Mouse (Mus musculus) kidney, adult 2 months (tissue): Measurements from ENCODE around the gene Opa3. TPM values are rescaled to one million over a fixed set of nuclear protein-coding genes. Genes with fewer than 3 reads are reported as not detected.
A peak's percentile ranks its signal among the peaks of the same experiment; 100 is the strongest.

Experiments
- DNase-seq: peaks from one replicate; pipeline ENCODE4 v3.0.0; 2021
- H3K27ac ChIP-seq: fragments of 200-500 bp; 2 replicates; pipeline ENCODE4 v1.5.1; 2012; ENCODE audit warnings: low read depth, low read length, control low read depth, inconsistent platforms; ENCODE audit not compliant: insufficient read depth
- H3K27me3 ChIP-seq: fragments of 200-500 bp; replicated peaks from 2 replicates; pipeline ENCODE4 v1.6.1; 2012; ENCODE audit warnings: mild to moderate bottlenecking, moderate library complexity, low read length, inconsistent platforms; ENCODE audit not compliant: control insufficient read depth, insufficient read depth
- H3K36me3 ChIP-seq: fragments of 200-500 bp; 2 replicates; pipeline ENCODE4 v1.6.1; 2012; ENCODE audit warnings: mild to moderate bottlenecking, moderate library complexity, low read length, inconsistent platforms; ENCODE audit not compliant: control insufficient read depth, insufficient read depth
- H3K4me1 ChIP-seq: fragments of 200-500 bp; 2 replicates; pipeline ENCODE4 v1.6.1; 2011; ENCODE audit warnings: low read length; ENCODE audit not compliant: control insufficient read depth, insufficient read depth
- H3K4me3 ChIP-seq: fragments of 200-500 bp; 2 replicates; pipeline ENCODE4 v1.5.1; 2011; ENCODE audit warnings: mild to moderate bottlenecking, low read depth, low read length, control low read depth; ENCODE audit not compliant: insufficient read depth
- CTCF ChIP-seq: fragments of 200-500 bp; conservative IDR thresholded peaks from 2 replicates; pipeline ENCODE4 v1.5.1; 2011; ENCODE audit warnings: low read depth, mild to moderate bottlenecking, control low read depth, low read length, moderate library complexity, mixed read lengths; ENCODE audit not compliant: insufficient read depth, insufficient read length
- POLR2A ChIP-seq: fragments of 200-500 bp; IDR thresholded peaks from one replicate; pipeline ENCODE4 v1.6.1; 2011; ENCODE audit warnings: low read depth, low read length, control low read depth
- WGBS: fragments of 180-500 bp; shearing (Covaris S2); methylation state at CpG from one replicate; pipeline ENCODE4 v1.1.7; 2018; 5-methylcytosine and 5-hydroxymethylcytosine counted together
- polyA plus RNA-seq: library from polyadenylated mRNA; depleted of rRNA; stranded (reverse); fragments of >200 nt; gene quantifications from 2 replicates; pipeline ENCODE4 v1.2.3, GENCODE M21; 2012

Opa3 gene
- polyA plus RNA-seq, 1 experiment = 41.7 TPM

DNA sequence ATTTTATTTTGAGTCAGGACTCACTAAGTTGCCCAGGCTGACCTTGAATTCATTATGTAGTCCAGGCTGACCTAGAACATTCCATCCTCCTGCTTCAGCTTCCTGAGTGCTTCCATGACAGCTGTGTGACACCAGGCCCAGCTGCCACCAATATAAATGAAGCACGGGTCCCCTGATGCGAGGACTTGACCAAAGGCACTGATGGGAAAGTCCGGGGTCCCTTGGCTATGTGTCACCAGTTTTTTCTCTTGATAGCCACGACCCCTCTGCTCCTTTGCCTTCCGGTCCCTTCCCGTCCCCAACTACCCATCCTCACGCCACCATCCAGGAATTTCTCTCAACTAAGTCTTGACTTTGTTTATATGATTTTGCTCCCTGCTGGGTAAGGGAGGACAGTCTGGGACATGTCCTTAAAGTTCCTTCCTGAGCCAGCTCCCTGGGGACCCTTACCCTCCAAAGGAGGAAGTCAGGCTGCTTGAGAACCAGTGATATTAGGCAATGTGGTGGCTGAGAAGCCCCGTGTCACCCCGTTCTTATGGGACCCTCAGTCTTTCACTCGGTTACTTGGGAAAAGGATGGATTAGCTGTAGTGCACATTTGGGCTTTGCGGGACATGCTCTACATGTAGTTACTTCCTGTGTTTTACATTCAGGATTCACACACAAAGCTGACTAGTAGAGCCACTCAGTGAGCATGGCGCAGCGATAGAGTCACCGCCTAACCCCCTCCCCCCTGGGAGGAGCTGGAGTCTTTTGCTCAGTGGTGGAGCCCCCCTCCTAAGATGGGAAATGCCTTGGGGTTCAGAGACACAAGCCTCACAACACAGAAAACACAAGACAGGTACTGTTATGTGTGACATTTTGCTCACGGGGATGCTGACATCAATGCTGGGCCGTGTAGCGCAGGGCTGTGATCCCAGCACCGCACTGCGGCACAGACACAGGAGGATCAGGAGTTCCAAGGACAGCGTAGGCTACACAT, 1.0 kb upstream of the Opa3 start:
- H3K27ac ChIP-seq = peak overlapping the region; percentile 62
- peak; percentile 39 for DNase-seq
- WGBS = 19% methylated on average over 20 of the region's 20 CpGs
- H3K4me1 ChIP-seq = peaks cover 27% of the 10 kb centered on the region
- peak overlapping the region; percentile 79 for H3K4me3 ChIP-seq
- TF ChIP-seq POLR2A (no peak), CTCF (no peak)
- H3K27me3 ChIP-seq = no peaks in the 10 kb centered on the region
- H3K36me3 ChIP-seq = no peaks in the 10 kb centered on the region

DNA sequence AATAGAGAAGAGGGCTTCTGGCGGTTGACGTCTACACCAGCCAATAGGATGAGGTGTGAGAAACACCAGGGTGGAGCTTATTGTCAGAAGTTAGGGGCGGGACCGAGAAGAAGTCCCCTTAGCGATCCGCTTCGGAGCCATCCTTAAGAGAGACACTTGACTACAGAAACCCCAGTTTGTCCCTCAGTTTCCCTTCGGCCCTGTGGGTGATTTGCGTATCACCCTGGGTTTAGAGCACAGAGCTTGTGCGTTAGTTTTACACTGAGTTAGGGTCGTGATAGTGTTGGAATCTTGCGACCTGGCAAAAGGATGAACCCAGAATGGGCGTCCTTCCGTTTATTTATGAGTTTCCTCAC, 637 bp downstream of the Opa3 start:
- under 1% methylated on average over 14 of the region's 14 CpGs for WGBS
- TF ChIP-seq POLR2A = no peak

DNA sequence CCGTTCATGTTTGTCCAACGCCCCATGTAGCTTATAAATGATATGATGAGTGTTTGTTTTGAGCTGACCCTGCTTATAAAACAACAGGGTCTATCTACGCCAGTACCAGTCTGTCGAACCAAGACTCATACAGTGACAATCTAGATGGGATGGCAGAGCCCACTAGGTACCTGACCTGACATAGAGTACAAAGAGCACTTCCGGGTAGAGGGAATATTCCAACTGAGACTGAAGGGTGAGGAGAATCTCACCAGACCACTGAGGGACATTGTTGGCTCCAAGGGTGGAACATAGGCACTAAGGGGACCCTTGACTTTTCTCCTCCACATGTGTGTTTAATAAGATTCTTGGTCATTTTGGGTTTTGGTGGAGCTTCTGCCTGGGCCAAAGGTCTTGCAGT, 1.3 kb downstream of the Opa3 start:
- H3K4me3 ChIP-seq = peak overlapping the region; percentile 67
- no peak for DNase-seq
- no peak for TF ChIP-seq CTCF
- no peak for TF ChIP-seq POLR2A
- peak overlapping the region; percentile 61 for H3K27ac ChIP-seq
- H3K27me3 ChIP-seq = no peaks in the 10 kb centered on the region
- 17% methylated on average over 5 of the region's 5 CpGs for WGBS
- H3K36me3 ChIP-seq = no peaks in the 10 kb centered on the region
- peaks cover 33% of the 10 kb centered on the region for H3K4me1 ChIP-seq

More for the DNA sequence above, 637 bp downstream of the Opa3 start:
- Histone ChIP-seq H3K27me3 (no peaks in the 10 kb centered on the region), H3K4me1 (peaks cover 33% of the 10 kb centered on the region), H3K36me3 (no peaks in the 10 kb centered on the region), H3K27ac (peak overlapping the region; percentile 61), H3K4me3 (peak overlapping the region; percentile 67)
- no peak for DNase-seq

DNA sequence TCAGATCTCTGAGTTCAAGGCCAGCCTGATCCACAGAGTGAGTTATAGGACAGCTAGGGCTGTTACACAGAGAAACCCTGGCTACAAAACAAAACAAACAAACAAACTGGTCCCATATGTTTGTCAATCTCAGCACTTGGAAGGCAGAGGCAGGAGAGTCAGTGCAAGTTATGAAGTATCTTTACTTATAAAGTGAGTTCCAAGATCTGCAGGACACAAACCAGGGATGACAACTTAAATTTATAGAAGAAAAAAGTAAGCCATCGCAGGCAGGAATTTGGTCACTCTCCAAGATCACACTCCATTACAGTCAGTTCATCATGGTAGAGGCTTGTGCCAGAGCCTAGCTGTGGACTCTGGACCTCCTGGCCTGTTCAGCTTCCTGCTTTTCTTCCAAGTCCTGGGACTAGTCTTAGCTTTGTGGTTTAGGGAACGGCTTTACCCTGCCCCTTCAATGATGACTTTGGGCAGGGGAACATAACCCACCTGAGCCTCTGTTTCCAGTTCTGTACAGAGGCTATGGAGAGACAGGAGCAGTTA, 2.0 kb downstream of the Opa3 start:
- Histone ChIP-seq H3K4me1 (peaks cover 33% of the 10 kb centered on the region), H3K4me3 (no peak overlapping the region), H3K27me3 (no peaks in the 10 kb centered on the region), H3K36me3 (no peaks in the 10 kb centered on the region), H3K27ac (peak overlapping the region; percentile 85)
- TF ChIP-seq CTCF (no peak), POLR2A (no peak)
- DNase-seq = peak; percentile 86
- WGBS = 52% methylated on average over 2 of the region's 2 CpGs

DNA sequence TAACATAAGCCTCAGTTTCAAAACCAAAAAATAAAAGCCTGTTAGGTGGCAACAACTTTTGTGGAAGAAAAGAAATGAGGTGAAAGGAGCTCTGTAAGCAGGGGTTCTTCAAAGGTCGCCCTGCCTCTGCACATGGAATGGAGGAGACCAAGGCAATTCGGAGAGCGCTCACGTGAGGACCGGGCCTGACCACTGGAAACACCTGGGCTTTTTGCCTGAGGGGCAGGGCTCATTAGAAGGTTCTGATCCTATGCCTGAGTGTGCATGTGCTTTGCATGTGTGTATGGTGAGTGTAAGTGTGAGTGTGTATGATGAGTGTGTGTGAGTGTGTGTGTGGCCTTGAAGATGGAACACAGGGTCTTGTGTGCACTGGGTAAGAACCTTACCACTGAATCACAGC, 2.8 kb downstream of the Opa3 start:
- Histone ChIP-seq H3K4me1 (peaks cover 33% of the 10 kb centered on the region), H3K27ac (peak overlapping the region; percentile 85), H3K36me3 (no peaks in the 10 kb centered on the region), H3K27me3 (no peaks in the 10 kb centered on the region), H3K4me3 (no peak overlapping the region)
- WGBS = 73% methylated on average over 5 of the region's 5 CpGs
- no peak for TF ChIP-seq POLR2A
- TF ChIP-seq CTCF = no peak
- DNase-seq = peak; percentile 29

DNA sequence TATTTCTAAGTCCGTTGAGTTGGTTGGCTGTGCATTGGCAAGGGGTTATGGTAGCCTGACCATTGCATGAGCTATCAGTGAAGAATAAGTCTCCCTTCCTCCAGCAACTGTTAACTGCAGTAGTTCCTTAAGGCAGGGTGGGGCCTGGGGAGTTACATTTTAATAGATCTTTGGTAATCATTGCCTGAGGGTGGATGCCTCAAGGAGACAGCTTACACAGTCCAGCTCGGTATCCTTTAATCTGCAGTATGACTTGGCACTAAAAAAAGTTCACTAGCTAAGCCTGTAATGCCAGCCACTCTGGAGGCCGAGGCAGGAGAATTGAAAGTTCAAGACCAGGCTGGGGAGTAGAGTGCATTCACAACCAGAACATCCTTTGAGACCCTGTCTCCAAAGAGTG, 3.7 kb downstream of the Opa3 start:
- peak; percentile 86 for DNase-seq
- no peak for TF ChIP-seq CTCF
- no peak for TF ChIP-seq POLR2A
- Histone ChIP-seq H3K36me3 (no peaks in the 10 kb centered on the region), H3K4me3 (no peak overlapping the region), H3K27me3 (no peaks in the 10 kb centered on the region), H3K4me1 (peaks cover 31% of the 10 kb centered on the region), H3K27ac (peak overlapping the region; percentile 85)
- 50% methylated on average over 3 of the region's 3 CpGs for WGBS

DNA sequence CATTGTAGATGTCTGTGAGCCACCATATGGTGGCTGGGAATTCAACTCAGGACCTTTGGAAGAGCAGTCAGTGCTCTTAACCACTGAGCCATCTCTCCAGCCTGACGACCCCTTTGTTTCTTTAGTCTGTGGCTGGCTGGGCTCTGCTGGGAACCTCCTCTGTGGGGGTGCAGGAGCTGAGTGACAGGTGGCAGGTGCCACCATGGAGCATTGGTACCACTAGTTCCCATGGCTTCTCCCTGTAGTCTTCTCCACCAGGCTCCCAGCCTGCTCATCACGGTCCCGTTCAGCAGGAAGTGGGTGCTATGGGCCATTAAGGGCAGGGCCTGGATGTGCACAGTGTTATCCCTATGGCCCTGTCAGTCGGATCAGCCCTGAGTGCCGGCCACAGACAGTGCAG, 6.5 kb downstream of the Opa3 start:
- WGBS = 62% methylated on average over 5 of the region's 5 CpGs
- Histone ChIP-seq H3K4me1 (peaks cover 26% of the 10 kb centered on the region; the same call in 1 of the 2 replicates), H3K27ac (no peak overlapping the region), H3K27me3 (no peaks in the 10 kb centered on the region), H3K36me3 (no peaks in the 10 kb centered on the region), H3K4me3 (no peak overlapping the region)
- DNase-seq = no peak
- TF ChIP-seq POLR2A = no peak
- TF ChIP-seq CTCF = no peak
